Mouse (Mus musculus): Measurements from ENCODE around the gene Srebf2.

Gene Srebf2

DNA sequence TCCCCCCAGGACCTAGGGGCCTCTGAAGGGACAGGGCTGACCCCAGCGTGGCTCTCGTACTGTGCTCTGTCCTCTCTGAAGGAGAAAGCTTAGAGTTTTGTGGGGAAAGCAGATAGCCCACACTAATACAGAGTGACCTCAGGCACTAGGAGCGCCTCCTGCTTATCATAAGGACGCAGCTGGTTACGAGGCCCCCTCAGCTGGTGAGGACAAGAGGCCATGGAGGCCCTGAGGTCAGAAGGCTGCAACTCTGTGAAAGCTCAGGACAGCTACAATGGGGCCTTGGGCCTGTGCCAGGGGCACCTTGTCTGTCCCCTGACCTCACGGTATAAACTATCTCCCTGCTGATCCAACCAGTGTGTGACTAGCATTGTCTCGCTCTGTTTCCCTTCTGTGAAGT is 37.2 kb downstream of the Srebf2 start:
- no peak for DNase-seq

DNA sequence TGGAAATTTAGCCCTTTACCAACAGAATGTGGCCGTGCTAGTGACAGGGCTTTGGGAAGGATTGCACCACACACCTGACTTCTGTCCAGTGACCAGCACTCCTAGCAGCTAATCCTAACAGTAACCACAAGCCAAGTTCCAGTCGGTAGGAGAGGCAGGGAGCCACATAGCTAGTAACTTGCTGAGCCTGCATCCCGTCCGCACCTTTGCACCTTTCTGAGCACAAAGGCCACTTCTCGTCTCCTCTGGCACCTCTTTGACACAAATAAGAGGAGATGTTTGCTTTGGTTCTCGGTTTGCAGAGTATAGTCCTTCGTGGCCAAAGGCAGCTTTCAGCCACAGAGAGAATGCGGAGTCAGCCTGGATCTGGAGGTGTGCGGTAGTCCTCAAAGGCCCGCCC is 37.7 kb downstream of the Srebf2 start:
- peak in 1 of 2 experiments; percentile 42 for DNase-seq

DNA sequence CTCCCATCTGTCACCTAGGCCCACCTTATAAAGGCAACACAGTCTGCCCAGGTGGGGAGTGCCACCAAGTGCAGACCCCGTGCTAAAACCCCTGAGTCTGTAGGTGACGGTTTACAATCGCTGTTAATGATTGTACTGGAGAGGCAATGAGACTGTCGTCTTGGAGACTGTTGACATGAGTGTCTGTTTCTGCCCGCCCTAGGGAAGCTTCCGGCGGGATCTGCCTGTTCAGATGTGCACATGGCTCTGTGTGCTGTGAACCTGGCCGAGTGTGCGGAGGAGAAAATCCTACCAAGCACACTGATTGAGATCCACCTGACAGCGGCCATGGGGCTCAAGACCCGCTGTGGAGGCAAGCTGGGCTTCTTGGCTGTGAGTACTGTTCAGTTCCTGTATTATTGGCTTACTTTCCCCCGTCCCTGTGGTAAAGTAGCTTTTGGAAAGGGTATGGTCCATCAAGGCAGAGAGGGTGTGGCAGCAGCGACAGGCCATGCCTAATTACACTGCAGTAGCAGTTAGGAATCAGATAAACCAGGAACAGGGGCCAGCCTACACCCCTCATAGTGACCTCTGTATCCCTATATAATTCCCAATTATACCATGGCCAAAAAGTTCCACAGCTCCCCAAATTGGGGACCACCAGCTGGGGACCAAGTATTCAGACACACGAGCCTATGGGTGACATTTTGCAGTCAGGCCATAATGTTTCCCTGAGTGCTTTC is 38.2 kb downstream of the Srebf2 start:
- no peak for DNase-seq

DNA sequence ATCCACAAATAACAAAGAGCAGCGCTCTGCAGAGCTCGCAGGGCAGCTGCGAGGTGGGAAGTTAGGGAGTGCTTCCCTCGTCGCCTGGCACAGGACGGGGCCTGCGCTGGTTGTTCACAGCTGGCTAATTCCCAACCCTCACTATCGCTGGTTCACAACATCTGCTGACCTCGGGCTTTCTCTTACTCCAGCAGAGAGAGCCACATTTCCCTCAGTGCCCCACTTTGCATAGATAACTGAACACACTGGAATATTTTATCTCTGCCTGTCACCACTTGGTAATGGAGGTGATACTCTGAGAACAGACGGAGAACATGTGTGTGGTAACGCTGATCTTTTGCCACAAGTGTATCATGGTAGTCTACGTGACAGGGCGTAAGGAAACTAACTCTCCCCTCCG is 39.1 kb downstream of the Srebf2 start:
- DNase-seq = no peak

DNA sequence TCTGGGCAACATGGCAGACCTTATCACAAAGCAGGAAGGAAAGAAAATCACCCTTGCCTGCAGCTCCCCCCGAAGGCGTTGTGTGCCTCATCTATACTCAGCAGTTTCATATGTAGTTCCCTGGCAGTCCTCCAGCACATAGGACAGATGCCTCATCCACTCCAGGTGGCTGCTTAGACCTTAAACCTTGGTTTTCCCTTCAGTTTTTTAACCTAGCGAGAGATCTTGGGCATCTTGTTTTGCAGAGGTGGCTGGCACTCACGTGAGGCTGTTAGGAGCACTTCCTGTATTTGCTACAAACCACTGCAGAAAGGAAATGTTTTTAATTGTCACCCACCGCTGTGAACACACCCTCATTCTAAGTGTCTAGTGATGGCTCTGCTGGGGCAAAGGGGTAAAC is 40.0 kb downstream of the Srebf2 start:
- no peak for DNase-seq

DNA sequence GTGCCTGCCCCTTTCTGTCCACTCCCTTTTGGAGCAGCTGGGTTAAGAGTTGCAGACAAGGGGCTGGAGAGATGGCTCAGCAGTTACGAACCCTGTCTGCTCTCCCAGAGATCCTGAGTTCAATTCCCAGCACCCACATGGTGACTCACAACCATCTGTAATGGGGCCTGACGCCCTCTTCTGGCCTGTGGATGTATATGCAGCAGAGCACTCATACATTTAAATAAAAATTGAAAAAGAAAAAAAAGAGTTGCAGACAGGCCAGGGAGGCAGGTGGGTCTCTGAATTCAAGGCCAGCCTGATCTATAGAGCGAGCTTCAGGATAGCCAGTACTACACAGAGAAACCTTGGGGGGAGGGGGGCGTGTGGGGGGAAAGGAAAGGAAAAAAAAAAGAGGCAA is 40.4 kb downstream of the Srebf2 start:
- DNase-seq = no peak

DNA sequence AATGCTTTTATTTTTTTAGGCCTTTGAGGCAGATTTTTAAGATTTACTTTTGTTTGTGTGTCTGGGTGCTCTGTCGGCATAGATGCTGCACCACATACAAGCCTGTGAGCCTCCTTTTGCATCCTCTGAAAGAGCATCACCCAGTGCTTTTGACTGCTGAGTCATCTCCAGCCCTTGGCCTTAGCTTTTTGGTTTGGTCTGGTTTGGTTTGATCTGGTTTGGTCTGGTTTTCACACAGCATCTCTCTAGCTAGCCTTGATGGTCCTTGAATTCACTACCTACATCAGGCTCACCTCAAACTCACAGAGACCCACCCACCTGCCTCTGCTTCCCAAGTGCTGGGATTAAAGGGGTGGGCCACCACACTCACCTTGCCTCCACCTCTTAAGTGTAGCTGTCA is 40.9 kb downstream of the Srebf2 start:
- no peak for DNase-seq

DNA sequence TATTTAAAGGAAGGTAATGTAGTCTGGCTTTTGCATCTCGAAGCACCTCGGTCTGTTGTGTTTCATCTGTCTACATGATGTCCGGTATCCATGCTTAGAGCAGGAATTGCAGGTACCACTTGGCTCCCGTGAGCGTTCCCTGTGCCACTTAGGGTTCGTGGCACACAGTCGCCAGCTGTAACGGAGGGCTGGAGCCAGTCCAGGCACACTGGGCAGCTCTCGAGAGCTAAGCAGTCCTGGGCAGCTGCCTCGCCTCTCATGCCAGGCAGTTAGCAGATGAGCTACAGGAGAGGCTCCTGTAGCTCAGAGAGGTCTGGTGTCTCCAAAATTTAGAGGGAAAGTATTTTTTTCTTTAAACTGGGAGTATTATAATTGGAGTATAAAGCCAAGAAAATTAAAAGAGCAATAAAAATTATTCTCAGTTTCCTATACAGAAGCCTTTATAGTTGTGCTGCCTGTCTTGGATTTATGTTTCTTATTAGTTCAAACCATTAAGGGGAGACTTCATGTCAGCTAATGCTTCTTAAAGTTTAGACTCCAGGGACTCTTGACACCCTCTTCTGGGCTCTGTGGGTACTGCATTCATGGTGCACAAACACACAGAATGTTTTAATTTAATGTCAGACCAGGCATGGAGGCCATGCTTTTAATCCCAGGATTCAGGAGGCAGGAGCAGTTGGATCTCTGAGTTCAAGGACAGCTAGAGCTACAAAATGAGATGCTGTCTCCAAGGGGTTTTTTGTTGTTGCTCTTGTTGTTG is 41.7 kb downstream of the Srebf2 start:
- no peak for DNase-seq

DNA sequence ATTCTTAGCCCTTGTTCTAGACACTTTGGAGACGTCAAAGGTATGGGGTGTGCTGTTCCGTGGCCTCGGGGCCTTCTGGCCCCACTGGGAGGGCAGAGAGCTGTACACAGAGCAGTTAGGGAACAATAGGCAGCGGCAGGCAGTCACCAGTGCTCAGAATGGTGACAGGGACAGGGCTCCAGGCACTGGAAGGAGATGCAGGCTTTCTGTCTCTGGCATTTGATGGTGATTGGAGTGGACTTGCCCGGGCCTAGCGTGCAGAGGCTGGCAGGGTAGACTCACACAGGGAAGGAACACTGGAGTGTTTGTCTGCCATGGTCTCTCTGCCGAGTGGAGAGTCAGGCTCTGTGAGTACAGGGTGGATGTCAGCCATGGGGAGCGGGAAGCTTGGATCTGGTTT is 45.6 kb downstream of the Srebf2 start:
- no peak for DNase-seq

DNA sequence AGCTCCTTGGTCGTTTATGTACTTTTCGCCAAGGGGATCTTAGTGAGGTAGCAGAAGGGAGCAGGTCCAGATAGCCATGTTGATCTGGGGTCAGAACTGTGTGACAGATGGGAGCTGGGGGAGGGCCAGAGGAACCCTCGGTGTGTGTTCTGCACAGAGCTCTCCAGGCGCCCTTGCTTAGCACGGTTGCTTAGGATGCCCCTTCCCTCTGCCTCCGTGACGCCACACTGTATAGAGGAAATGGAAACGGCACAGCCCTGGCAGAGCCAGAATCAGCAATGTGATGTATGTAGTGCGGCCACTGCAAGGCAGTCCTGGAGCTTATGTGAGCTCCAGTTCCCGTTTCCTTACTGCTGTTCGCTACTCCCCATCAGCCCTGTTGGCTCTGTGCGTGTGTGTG is 49.3 kb downstream of the Srebf2 start:
- DNase-seq = no peak

DNA sequence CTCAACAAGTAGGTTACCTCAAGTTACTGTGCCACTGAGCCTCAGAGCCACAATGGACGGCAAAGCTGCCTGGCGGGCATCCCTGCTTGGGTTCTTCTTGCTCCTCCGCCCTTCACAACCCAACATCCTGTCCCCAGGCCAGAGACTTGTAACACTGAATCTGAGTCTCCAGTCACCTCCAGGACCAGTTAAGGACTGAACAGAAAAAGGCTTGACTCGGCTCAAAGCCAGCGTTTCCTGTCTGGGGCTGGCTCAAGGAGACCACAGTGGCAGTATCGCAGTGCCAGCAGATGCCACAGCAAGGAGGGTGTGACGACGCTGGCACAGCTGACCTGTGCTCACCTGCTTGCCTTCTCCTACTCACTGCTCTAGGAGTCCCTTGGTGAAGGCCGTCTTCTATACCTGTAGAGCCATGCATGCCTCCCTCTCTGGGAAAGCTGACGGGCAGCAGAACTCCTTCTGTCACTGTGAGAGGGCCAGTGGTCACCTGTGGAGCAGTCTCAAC is 50.3 kb downstream of the Srebf2 start:
- no peak for DNase-seq

DNA sequence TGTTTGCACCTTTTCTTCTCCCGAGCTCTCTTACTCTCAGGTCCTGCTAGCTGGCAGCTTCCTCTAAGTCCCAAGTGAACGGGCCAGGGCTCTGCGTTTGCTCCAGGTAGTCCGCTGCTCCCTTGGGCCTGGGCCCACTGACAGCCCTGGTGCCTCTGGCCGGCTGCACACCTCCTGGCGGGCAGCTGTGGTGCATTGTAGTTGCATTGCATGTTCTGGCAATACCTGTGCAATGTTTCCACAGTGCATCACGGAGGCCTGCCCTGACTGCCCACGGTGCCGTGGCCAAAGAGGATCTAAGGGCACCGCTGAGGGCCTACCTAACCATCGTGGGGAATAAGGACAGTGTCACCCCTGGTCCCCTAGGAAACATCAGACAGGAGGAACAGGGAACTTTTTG is 51.0 kb downstream of the Srebf2 start:
- DNase-seq = no peak

DNA sequence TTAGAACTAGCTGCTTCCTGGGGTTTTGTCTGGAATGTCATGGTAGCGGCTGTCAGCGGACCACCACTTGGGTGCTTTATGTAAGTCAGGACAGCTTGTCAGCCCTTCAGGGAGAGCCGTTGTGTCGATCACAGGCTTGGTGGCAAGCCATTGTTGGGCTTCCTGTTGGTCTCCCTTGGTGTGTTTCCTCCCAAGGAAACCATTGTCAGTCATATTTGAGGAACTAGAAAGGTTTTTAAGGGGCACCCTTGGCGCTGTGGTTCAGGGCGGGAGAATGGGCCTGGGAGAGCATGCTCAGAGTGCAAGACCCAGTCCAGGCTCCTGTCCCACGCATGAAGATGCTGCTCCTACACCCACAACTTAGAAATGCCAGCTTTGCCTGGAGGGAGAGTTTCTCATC is 51.4 kb downstream of the Srebf2 start:
- DNase-seq = no peak

DNA sequence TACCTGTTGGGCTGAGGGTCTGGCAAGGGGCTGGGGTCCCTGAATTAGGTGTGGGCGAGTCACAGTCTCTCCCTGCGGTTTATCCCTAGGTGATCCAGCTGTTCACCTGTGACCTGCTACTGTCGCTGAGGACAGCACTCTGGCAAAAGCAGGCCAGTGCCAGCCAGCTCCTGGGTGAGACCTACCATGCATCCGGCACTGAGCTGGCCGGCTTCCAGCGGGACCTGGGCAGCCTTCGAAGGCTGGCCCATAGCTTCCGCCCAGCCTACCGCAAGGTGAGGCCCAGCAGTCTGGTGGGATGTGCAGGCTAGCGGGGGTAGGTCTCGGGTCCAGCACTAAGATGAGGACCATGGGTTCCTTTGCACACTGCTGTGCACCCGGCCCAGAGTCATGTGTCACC is 52.6 kb downstream of the Srebf2 start:
- no peak for DNase-seq

DNA sequence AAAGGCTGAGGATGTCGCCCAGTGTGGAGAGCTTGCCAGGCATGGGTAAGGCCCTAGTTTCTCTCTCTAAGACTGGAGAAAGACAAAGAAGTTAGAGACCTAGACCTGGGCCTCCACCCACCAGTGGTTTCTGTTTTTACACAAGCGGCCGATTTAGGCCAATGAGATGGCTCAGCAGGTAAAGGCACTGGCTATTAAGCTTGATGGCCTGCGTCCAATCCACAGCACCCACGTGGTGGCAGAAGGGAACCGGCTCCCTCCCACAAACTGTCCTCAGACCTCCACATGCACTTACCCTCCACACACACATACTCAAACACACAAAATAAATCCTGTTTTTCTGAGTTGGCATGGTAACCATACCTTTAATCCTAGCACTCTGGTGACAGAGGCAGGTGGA is 55.1 kb downstream of the Srebf2 start:
- no peak for DNase-seq

DNA sequence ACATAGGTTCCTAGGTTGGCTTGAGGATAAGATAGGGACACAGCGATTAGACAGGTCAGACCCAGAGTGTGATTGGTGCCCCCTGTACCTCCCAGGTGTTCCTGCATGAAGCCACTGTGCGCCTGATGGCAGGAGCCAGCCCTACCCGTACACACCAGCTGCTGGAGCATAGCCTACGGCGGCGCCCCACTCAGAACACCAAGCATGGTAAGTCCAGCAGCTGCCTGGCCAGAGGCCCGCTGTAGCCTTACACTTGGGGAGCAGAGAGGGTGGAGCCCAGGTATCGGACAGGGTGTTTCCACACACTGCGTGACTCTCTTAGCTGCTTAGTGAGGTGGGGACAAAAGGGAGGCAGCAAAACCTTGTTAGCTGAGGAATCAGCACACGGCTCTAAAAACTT is 56.1 kb downstream of the Srebf2 start:
- DNase-seq = no peak

DNA sequence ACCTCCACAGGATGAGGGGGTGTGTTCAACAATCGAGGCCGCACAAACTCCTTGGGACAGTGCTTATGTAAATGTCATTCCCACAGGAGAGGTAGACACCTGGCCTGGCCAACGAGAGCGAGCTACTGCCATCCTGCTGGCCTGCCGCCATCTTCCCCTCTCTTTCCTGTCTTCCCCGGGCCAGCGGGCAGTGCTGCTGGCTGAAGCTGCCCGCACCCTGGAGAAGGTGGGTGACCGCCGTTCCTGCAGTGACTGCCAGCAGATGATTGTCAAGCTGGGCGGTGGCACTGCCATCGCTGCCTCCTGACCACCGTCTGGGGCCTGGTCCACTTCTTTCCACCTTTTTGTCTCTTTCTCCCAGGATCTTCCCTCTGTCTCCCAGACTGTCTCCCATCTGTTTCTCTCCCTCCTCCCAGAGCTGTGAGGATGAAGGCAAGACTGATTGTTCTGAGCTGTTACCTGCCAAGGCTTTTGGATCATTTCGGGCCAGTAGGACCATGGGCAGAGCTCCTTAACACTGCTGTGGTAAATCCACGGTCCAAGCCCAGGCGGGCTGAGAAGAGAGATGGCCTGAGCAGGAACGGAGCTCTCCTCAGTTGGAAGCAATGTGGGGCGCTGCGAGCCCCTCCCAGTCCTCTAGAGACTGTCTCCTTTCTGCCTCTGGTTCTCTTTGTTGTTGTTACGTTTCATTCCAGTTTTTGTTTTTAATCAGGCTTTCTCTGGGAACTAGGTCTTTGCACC is 56.8 kb downstream of the Srebf2 start:
- DNase-seq = no peak

DNA sequence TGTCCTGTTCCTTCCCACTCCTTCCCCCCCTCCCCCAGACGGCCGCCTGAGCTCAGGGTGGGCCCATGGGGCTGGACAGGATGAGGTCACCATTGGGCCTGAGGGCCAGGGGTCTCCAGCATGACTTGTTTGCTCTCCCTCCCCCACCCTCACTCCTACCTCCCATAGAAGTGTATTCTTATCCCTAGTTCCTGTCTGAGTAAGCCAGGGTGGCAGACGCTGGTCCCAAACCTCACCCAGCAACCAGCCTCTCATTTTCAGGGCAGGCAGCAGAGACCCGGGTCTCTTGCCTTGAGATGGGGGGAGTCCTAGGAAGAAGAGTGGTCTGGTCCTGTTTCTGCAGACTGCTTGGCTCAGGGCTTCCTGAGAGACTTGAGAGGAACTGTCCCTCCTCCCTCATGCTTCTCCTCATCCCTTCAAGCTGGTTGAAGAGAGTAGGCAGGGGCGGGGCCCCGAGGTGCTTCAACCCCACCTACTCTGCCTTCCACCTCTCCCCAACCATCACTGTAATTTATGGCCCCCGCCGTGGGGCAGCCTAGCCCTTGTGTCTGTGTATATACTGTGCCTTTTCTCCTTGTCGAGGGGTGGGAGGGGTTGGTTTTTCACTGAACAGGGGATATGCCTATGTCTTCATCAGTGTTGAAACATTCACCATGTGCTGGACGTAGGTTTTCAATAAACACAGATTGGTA is 57.8 kb downstream of the Srebf2 start:
- DNase-seq = no peak

DNA sequence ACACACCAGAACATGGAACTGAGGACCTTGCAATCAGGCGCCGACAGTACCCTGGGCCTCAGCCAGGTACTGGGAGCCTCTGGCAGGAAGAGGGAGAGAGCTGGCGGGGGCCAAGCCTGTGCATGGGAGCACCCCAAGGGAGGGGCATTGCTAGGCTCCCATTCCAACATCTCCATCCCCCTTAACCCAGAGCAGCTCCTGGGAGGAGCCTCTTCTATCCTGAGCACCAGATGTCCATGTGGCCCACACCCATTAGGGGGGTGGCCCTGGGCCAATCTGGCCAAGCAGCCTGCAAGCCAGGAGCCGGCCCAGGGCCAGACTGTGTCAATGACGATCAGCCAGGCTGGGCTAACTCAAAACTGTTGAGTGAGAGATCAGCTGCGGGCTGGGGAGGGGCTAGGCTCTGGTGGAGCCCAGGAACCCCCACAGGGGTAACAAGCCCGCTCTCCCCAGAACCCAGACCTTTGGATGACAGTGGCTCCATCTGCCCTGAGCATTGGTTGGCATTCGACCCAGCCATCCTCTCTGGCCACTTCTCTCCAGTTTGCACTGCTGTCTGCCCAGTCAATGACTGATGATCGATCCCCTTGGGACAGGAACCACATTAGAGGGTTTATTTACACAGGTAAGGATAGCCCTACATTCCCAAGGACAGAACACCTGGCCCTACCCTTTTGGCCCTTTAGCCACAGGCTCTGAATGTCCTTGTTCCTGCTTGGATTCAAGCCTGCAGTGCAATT is 59.6 kb downstream of the Srebf2 start:
- peak; percentile 28 to 49 for DNase-seq

DNA sequence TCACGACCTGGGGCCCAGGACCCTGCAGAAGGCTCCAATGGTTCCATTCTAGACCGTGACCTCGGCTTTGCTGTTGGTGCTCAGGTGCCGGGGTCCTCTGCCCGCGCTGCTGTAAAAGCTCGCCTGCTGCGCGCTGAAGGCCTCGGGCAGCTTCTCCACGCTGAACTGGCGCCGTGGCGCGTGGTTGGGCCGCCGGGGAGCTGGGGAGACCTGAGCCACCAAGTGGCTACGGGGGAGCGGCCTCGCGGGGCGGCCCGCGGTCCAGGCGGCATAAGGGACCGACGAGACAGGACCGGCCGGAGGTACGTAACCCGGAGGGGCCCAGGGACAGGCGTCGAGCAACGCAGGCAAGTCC is 60.1 kb downstream of the Srebf2 start:
- DNase-seq = no peak

DNA sequence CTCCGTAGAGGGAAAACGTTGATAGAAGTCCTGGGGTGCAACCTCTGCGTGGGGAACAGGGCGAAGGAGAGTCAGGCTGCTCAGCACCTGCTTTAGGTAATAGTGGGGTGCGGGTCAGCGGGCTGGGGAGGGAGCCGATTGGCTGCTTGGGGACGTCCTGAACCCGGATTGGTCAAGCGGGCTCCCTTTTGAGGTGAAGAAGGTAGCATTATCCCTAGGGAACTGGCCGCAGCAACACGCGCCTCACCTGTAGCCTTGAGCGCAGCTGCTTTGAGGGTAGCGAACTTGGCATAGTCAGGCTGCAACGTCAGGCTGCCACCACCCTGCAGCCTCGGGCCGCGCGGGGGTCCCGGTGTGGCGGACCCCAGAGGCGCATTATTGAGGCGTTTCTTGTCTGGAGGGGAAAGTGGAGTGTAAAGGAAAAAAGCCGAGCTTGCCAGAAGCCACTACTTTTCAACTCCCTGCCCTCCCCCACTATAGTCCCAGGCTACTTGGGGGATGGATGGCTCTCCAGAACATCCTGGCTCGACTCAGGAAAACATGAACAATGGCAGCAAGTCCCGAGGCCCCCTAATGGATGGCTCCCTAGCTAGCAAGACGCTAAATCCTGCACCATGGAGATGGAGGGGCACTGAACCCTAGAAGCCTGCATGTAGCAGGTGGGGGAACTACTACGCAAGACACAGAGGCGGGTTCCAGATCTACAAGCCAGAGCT is 60.7 kb downstream of the Srebf2 start:
- DNase-seq = no peak

DNA sequence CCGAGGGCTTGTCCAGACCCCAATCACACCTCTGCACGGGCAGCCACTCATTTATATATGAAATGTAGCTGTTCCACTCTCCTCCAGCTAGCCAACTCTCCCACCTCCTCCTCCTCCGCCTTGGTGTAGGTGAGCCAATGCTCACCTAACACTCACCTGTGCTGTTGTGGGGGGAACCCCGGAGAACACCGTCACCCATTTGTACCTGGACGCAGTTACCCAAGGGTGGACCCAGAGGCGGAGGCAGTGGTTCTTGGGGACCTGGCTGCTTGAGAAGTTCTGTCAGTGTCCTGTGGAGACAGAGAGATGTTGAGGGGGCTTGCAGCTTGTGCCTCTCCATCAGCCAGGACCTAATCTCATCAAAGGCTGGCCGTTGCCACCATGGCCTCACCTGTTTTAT is 61.3 kb downstream of the Srebf2 start:
- no peak for DNase-seq
